Mouse (Mus musculus) erythroblast, embryonic 14.5 days (primary cell): ENCODE results near the gene Tacr1.

Experiments used
- GATA1 ChIP-seq: IDR thresholded peaks from 2 replicates; pipeline ENCODE4 v1.6.1; 2012; ENCODE audit warnings: low read length, inconsistent platforms, mixed read lengths
- TAL1 ChIP-seq: IDR thresholded peaks from 3 replicates; pipeline ENCODE4 v1.6.1; 2012; ENCODE audit warnings: low read length, inconsistent platforms, mixed read lengths

DNA sequence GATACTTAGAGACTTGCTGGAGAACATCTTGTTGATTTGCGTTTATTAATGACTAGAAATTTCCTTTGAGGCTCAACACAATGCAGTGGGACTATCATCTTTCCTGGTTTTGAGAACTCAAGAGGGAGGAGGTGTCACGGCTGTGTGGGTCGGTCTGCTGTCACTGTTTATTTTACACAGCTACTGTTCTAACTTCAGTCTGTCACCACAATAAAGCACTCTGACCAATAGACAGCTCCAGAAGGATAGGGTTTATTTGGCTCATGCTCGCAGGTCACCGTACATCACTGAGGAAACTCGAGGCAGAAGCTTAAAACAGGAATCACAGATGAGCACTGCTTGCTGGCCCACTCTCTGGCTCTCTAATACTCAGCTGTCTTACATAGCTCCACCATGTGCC, 92.3 kb downstream of the Tacr1 start:
- TF ChIP-seq GATA1: no peak
- TF ChIP-seq TAL1: no peak
